Mouse (Mus musculus) duodenum, adult 2 months (tissue): ENCODE data around the gene Gm28308. TPM values are rescaled to one million over a fixed set of nuclear protein-coding genes. Genes with fewer than 3 reads are reported as not detected.

ENCODE experiments used
- polyA plus RNA-seq: library from polyadenylated mRNA; depleted of rRNA; stranded (reverse); fragments of >200 nt; gene quantifications from 2 replicates; pipeline ENCODE4 v1.2.3, GENCODE M21; 2012; ENCODE audit warnings: low replicate concordance; rRNA removed

Gene Gm28308
- polyA plus RNA-seq, 1 experiment, result 0.26 TPM

Other genes starting within 250 kb of the Gm28308 start
- gene Skap2, start 200.8 kb downstream of the Gm28308 start, polyA plus RNA-seq, result 2.1 and 3.8 TPM in 2 replicates
- gene Hoxa1, start 55.0 kb downstream of the Gm28308 start, polyA plus RNA-seq, result 0.06 and 0.19 TPM in 2 replicates
- 1.2 and 3.1 TPM in 2 replicates for gene Hoxa2, start 48.5 kb downstream of the Gm28308 start, polyA plus RNA-seq
- 0.02 TPM in 1 of 2 replicates, not detected in the other for gene 5730596B20Rik, start 35.8 kb downstream of the Gm28308 start, polyA plus RNA-seq
- 3.3 and 3.6 TPM in 2 replicates for gene Hoxa4, start 21.6 kb downstream of the Gm28308 start, polyA plus RNA-seq
- 3.1 and 14.0 TPM in 2 replicates for gene Hoxa5, start 8.8 kb downstream of the Gm28308 start, polyA plus RNA-seq
- 0.34 and 0.44 TPM in 2 replicates for gene Hoxa6, start 4.6 kb downstream of the Gm28308 start, polyA plus RNA-seq
- gene Hoxa3, start within 50 bp of the Gm28308 start, polyA plus RNA-seq, result 3.6 and 7.3 TPM in 2 replicates
- 0.39 and 2.2 TPM in 2 replicates for gene Hoxa7, start 8.5 kb upstream of the Gm28308 start, polyA plus RNA-seq
- not detected in 2 replicates for gene Hoxa9, start 17.8 kb upstream of the Gm28308 start, polyA plus RNA-seq
- gene Hoxa10, start 27.5 kb upstream of the Gm28308 start, polyA plus RNA-seq, result not detected in 2 replicates
- not detected in 2 replicates for gene Hoxa11, start 32.5 kb upstream of the Gm28308 start, polyA plus RNA-seq
- not detected in 2 replicates for gene Hoxa13, start 47.5 kb upstream of the Gm28308 start, polyA plus RNA-seq
- not detected in 2 replicates for gene Evx1, start 100.2 kb upstream of the Gm28308 start, polyA plus RNA-seq